Mouse (Mus musculus): ENCODE results near the gene Hddc3.

The Hddc3 gene

GRCm38 (mm10) chr7:80336932-80337331 is 6.0 kb upstream of the Hddc3 start:
- DNase-seq, result no peak

DNA sequence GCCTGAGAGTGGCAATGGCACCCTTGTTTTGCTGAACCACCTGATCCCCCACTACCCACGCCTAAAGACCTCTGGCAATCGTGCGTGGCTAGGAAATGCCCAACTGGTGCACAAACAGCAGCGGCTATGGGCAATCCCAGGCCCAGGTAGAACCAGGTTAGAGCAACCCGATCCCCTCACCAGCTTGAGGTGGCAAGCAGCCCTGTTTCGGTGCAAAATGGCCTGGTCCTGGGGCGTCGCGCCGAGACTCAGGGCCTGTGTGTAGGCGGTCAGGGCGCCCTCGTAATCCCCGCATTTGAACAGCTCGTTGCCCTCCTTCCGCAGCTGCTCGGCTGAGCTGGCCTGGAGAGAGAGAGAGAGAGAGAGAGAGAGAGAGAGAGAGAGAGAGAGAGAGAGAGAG is 3.5 kb upstream of the Hddc3 start:
- DNase-seq, result peak in 1 of 2 experiments; percentile 32

DNA sequence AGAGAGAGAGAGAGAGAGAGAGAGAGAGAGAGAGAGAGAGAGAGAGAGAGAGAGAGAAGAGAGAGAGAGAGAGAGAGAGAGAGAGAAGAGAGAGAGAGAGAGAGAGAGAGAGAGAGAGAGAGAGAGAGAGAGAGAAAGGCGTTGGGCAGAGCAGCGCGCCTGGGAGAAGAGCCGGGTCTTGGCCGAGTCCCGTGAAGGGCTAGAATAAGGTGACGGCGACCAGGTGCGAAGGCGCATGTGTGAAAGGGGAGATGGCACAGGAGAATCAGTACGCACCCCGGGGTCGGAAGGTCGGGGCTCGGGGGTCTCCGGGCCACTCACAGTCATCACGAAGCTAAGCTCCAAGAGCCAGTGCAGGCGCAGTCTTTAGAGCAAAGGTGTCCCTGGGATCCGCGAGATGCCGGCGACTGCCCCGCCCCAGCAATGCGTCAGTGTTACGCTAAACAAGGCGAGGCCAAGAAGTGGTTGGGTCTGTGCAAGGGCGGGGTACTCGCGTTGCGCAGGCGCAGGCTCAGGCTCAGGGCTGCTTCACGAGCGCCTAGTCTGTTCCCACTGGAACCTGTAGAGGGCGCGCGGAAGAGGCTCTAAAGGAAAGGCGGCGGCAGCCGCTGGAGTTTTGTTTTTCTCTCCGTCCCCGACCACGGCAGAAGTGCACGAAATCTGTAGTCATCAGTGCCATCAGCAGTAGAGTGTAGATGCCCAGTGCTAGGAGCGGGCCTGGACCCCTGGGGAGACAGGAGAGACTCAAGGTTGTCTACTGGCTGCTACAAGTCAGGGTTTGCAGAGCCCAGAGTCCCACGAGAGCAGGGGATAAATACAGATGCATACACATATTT is 2.9 kb upstream of the Hddc3 start:
- DNase-seq, result peak; percentile 98 to 99

DNA sequence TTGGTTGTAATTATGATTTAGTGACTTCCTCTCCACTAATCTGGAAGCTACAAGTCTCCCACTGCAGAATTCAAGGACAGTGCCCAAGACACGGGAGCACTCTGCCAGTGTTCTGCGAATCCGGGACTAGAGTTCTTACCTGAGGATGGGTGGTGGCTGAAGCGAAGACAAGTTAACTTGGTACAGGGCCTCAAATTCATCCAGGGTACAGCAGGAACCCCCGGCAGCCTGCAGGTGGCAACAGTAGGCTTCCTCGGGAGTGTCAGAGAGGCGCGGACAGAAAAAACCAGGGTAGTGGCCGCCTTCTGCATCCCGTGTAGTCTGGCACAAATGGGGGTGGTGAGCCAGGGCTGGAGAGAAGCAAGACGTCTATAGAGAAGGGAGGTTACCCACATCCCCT is 2.1 kb upstream of the Hddc3 start, which contains the start of gene Unc45a:
TSS of gene Unc45a (minus strand) at position 213 of the 400 bp plus-strand sequence.
- DNase-seq, result peak; percentile 80 to 84

GRCm38 (mm10) chr7:80341793-80342192 is 1.1 kb upstream of the Hddc3 start:
- DNase-seq, result no peak

DNA sequence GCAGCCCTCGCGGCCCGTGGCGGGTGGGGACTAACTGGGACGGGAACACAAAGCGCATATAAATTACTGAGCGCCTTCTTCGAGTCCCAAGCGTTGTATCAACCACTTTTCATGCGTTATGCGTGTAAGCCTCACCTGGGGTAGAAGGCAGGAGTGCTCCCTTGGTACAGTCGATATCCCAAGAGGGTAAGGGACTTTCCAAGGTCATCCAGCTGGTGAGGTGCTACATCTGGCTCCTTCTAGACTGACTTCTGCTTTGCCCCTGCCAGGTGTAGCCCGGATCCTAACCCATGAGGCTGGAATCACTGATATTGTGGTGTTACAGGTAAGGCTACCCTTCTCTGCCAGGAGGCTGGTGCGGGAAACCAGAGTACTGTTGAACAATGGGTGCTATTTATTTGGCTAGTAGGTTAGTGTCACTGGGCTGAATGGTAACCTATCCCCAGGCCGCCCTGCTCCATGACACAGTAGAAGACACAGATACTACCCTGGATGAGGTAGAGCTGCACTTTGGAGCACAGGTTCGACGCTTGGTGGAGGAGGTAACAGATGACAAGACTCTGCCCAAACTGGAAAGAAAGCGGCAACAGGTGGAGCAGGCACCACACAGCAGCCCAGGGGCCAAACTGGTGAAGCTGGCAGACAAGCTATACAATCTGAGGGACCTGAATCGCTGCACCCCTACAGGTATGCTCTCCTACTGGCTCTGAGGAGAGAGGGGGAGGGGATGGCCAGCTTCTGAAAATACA is 540 bp downstream of the Hddc3 start:
- no peak for DNase-seq

- no peak for DNase-seq
These were observed 3.3 kb downstream of the Hddc3 start for GRCm38 (mm10) chr7:80346173-80346572.

- DNase-seq, result no peak
These were observed 3.9 kb downstream of the Hddc3 start for GRCm38 (mm10) chr7:80346830-80347229.

DNA sequence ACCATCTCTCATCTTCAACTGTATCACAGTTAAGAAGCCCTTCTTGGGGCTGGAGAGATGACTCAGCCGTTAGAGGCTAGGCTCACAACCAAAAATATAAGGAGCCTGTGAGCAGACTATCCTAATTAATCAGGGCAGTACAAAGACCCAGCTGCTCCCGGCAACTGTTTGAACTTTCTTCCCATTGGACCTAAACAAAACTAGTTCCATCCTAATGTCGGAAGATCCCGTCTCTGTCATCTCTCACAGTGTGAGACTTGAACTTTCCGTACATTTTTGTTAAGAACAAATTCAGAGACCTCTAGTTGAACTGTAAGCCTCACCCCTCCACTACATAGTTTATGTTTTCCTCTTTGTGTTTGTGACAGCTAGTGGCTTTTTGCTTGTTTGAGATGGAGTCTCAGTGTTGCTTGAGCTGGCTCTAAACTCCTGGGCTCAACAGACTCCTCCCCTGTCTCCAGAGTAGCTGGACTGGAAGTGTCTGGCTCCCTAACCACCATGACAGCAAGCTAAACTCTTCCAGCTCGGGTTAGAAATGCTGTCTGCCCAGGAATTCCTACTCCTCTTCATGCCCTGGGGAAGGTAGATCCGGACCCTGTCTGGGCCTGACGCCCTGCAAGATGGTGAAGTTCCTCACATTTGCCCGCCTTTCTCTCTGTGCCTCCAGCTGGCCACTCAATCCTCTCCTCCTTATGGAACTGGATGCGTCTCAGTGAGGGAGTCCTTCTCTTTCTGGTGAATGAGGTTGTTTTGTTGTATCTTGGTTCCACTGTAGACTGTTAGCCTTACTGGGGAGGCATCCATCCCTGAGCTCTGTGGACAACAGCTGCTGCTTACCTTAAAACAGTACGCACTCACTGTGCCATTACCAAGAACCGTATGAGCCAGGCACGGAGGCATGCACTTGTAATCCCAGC is 5.0 kb downstream of the Hddc3 start:
- no peak for DNase-seq

DNA sequence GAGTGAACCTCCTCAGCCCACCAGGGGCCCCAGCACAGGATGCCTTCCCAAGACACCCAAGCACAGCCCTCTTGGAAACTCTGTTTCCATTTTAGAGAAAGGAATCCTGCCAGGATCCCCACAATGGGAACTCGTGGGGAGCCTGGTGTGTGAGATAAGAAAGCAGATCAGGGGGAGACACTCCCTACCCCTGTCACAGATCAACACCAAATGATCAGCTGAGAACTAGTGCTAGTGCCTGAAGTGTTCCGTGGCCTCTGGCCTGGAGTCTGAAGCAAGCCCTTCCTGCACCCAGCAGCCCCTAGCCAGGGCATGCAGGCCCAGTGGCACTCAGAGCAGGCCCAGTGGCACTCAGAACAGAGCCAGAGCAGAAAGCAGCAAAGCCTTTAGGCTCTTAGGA is 7.9 kb downstream of the Hddc3 start:
- DNase-seq, result no peak

DNA sequence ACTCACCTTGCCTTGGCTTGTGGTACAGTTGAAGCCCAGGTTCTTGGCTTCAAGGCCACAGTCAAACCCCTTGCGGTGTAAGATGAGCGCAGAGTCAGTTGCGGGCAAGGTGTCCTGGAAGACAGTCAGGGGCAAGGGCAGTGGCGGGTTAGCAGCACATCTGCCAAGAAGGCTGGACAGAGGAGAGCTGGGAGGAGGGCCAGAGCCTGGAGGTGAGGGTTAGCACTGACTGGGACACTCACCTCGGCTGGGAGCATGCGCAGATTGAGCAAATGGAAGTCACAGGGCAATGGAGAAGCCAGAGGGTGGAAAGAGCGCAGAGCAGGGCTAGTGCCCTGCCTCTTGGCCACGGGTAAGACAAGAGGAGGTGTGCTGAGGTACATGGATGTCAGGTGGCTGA is 10.0 kb downstream of the Hddc3 start:
- no peak for DNase-seq

DNA sequence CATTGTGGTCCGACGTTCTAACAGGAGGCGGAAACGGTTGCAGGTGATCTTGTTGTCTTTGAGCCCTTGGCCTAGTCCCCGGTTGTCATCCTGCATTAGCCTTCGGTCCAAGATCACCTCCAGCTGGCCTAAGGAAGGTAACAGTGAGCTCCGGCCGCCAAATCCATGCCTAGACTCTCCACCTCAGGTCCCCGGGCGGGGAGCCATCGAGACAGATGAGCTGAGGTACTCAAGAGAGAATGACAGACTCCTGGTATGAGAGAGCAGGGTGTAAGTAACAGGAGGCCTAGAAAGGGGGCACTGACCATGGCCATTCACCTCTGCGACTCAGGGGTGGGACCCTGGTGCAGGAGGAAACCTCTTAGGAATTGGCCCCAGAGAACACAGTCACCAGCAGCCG is 13.4 kb downstream of the Hddc3 start:
- DNase-seq, result no peak

DNA sequence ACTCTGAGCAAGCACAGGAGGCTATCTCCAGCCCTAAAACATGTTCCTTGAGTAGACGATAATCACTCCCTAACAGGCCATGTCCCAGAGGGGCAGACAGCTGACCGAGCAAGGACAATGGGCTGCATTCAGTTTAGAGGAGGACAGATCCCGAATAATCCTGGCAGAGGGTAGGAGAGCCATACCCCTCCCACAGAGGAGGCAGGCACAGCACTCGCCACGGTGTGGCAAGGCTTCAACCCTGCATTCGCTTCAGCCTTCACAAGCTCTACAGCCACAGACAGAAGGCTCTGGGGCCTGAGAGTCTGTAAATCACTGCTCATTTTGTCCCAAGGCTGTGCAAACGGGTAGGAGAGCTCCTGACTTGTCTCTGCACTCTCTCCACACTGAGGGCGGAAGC is 14.3 kb downstream of the Hddc3 start:
- no peak for DNase-seq

DNA sequence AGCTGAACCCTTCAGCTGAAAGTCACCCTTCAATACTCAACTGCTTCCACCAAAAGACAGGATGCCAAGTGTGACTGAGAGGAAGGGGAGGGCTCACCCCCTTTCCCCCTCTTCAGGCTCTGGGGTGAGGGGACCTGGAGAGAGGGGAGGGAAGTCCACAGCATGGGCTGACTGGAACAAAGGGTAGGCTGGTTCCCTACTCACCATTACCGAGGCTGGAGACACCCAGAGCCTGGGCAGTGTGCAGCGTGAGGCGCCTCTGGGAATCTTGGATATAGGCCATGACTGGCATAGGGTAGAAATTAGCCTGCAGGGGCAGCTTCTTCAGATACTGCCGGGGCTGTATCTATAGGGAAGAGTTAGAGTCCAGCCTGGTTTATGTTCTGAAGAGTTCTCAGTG is 15.1 kb downstream of the Hddc3 start:
- no peak for DNase-seq

GRCm38 (mm10) chr7:80360435-80360834 is 17.5 kb downstream of the Hddc3 start:
- no peak for DNase-seq

DNA sequence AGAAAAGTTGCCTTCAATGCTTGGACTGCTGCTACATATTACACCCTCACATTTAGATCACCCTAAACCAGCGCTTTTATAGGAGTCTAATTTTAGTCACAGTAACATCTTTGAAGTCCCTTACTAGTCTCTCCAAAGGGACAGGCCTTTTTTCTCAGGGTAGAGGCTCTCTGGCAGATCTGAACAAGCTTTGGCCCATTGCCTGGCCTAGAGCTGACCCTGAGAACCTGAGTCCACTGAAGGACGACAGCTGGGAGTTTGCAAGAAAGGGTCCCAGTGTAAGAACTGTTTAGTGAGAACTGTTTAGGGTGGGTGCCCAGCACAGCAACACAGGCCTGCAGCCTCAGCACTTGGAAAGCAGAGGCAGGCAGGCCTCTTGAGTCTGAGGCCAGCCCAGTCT is 22.9 kb downstream of the Hddc3 start:
- DNase-seq, result no peak

- DNase-seq, result no peak
These were observed 24.3 kb downstream of the Hddc3 start for GRCm38 (mm10) chr7:80367232-80367631.

GRCm38 (mm10) chr7:80368009-80368408 is 25.1 kb downstream of the Hddc3 start:
- DNase-seq, result no peak

- DNase-seq, result no peak
These were observed 25.9 kb downstream of the Hddc3 start for GRCm38 (mm10) chr7:80368635-80369421.

- DNase-seq, result no peak
These were observed 26.6 kb downstream of the Hddc3 start for GRCm38 (mm10) chr7:80369461-80369860.

GRCm38 (mm10) chr7:80369967-80370431 is 27.1 kb downstream of the Hddc3 start:
- no peak for DNase-seq

DNA sequence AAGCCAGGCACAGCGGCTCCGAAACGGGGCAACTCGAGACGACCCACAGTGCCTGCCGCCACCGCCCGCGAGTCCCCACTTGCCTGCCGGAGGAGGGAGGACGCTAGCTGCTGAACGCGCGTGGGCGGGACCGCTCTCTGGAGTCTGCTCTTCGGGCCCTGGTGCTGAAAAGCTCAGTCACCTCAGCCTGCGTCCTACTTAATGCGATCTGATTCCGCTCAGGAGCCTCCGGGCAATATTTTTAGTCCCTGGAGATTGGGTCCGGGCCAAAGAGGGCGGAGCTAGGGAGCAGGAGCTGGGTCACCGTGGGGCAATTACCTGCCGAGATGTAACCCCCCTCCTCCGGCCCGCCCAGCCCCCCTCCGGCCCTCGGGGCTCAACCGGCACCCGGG is 27.7 kb downstream of the Hddc3 start:
- DNase-seq, result peak; percentile 81 to 83

Data from lung, adult 18-20 months (tissue).